Mouse (Mus musculus): ENCODE data around the gene Ankrd52.
"Not testable (repeated sequence)": the region's sequence is repeated elsewhere in the genome, so short reads cannot be mapped to it uniquely, and the experiment has no call there.

Ankrd52 gene

GRCm38 (mm10) chr10:128376455-128377211 is at the start of gene Ankrd52:
Gene Ankrd52, plus strand, starts transcription at chr10:128377115.
- peak; percentile 61 for DNase-seq (ENCODE audit: low read depth, low spot score)

GRCm38 (mm10) chr10:128327610-128328009 is 49.3 kb upstream of the Ankrd52 start:
- DNase-seq (ENCODE audit: low read depth, low spot score) = no peak

- DNase-seq (ENCODE audit: low read depth, low spot score) = not testable (repeated sequence)
Measured at GRCm38 (mm10) chr10:128332358-128333249, 44.3 kb upstream of the Ankrd52 start.

GRCm38 (mm10) chr10:128335582-128335981 is 41.3 kb upstream of the Ankrd52 start:
- peak; percentile 63 for DNase-seq (ENCODE audit: low read depth, low spot score)

- no peak for DNase-seq (ENCODE audit: low read depth, low spot score)
Measured at GRCm38 (mm10) chr10:128336195-128336594, 40.7 kb upstream of the Ankrd52 start.

- DNase-seq (ENCODE audit: low read depth, low spot score) = no peak
Measured at GRCm38 (mm10) chr10:128336597-128336996, 40.3 kb upstream of the Ankrd52 start.

GRCm38 (mm10) chr10:128337306-128338181 is 39.4 kb upstream of the Ankrd52 start, which contains the start of gene Cs:
Gene Cs, plus strand, starts transcription at chr10:128337734.
- peak; percentile 96 for DNase-seq (ENCODE audit: low read depth, low spot score)

- DNase-seq (ENCODE audit: low read depth, low spot score) = no peak
Measured at GRCm38 (mm10) chr10:128338415-128338814, 38.5 kb upstream of the Ankrd52 start.

GRCm38 (mm10) chr10:128338948-128339347 is 38.0 kb upstream of the Ankrd52 start:
- no peak for DNase-seq (ENCODE audit: low read depth, low spot score)

GRCm38 (mm10) chr10:128340257-128340656 is 36.7 kb upstream of the Ankrd52 start:
- DNase-seq (ENCODE audit: low read depth, low spot score) = no peak

- DNase-seq (ENCODE audit: low read depth, low spot score) = no peak
Measured at GRCm38 (mm10) chr10:128343436-128343835, 33.5 kb upstream of the Ankrd52 start.

GRCm38 (mm10) chr10:128344568-128345275 is 32.2 kb upstream of the Ankrd52 start:
- DNase-seq (ENCODE audit: low read depth, low spot score) = no peak

GRCm38 (mm10) chr10:128347541-128347940 is 29.4 kb upstream of the Ankrd52 start:
- no peak for DNase-seq (ENCODE audit: low read depth, low spot score)

- no peak for DNase-seq (ENCODE audit: low read depth, low spot score)
Measured at GRCm38 (mm10) chr10:128358796-128359195, 18.1 kb upstream of the Ankrd52 start.

GRCm38 (mm10) chr10:128359226-128359625 is 17.7 kb upstream of the Ankrd52 start:
- no peak for DNase-seq (ENCODE audit: low read depth, low spot score)

GRCm38 (mm10) chr10:128361836-128362235 is 15.1 kb upstream of the Ankrd52 start:
- no peak for DNase-seq (ENCODE audit: low read depth, low spot score)

- DNase-seq (ENCODE audit: low read depth, low spot score) = no peak
Measured at GRCm38 (mm10) chr10:128362568-128362967, 14.3 kb upstream of the Ankrd52 start.

GRCm38 (mm10) chr10:128367899-128368401 is 9.0 kb upstream of the Ankrd52 start:
- no peak for DNase-seq (ENCODE audit: low read depth, low spot score)

- peak; percentile 76 for DNase-seq (ENCODE audit: low read depth, low spot score)
Measured at GRCm38 (mm10) chr10:128368402-128369217, 8.3 kb upstream of the Ankrd52 start, which contains the start of gene Coq10a. Gene Coq10a, minus strand, starts transcription at chr10:128368997.

- DNase-seq (ENCODE audit: low read depth, low spot score) = no peak
Measured at GRCm38 (mm10) chr10:128369218-128369543, 7.7 kb upstream of the Ankrd52 start.

Data from retina, adult 2 months (tissue).